Mouse (Mus musculus) hindbrain, postnatal 0 days (tissue): ENCODE results near the gene Btbd16. TPM values are rescaled to one million over a fixed set of nuclear protein-coding genes. Genes with fewer than 3 reads are reported as not detected.
A peak's percentile ranks its signal among the peaks of the same experiment; 100 is the strongest.

Source experiments
- ATAC-seq: fragments of 200-750 bp; cut with Nextera tagmentation; 2 replicates; pipeline ENCODE4 v1.8.0; 2017; ENCODE audit warnings: mild to moderate bottlenecking, moderate TSS enrichment, moderate library complexity
- DNase-seq: peaks from one replicate; pipeline ENCODE4 v3.0.0-alpha.2; 2015; ENCODE audit warnings: low spot score
- H3K27ac ChIP-seq: fragments of 300-500 bp; sonication (generic); 2 replicates; pipeline ENCODE4 v1.5.1; 2014; ENCODE audit warnings: mild to moderate bottlenecking
- H3K27me3 ChIP-seq: fragments of 300-500 bp; sonication (generic); 2 replicates; pipeline ENCODE4 v1.6.1; 2014; ENCODE audit warnings: low read length, mixed read lengths; ENCODE audit not compliant: insufficient read depth
- H3K36me3 ChIP-seq: fragments of 300-500 bp; sonication (generic); 2 replicates; pipeline ENCODE4 v1.6.1; 2014; ENCODE audit warnings: low read length, mixed read lengths; ENCODE audit not compliant: insufficient read depth
- H3K4me1 ChIP-seq: fragments of 300-500 bp; sonication (generic); 2 replicates; pipeline ENCODE4 v1.6.1; 2014; ENCODE audit warnings: antibody characterized with exemption, low read length, mixed read lengths; ENCODE audit not compliant: insufficient read depth
- H3K4me2 ChIP-seq: fragments of 300-500 bp; sonication (generic); 2 replicates; pipeline ENCODE4 v1.6.1; 2014; ENCODE audit warnings: low read depth, mild to moderate bottlenecking, low read length, moderate library complexity, mixed read lengths
- H3K4me3 ChIP-seq: fragments of 300-500 bp; sonication (generic); 2 replicates; pipeline ENCODE4 v1.5.1; 2014; ENCODE audit warnings: low read length
- H3K9ac ChIP-seq: fragments of 300-500 bp; sonication (generic); replicated peaks from 2 replicates; pipeline ENCODE4 v1.6.1; 2014; ENCODE audit warnings: mild to moderate bottlenecking, low read length, moderate library complexity, mixed read lengths
- H3K9me3 ChIP-seq: fragments of 300-500 bp; sonication (generic); 2 replicates; pipeline ENCODE4 v1.6.1; 2016; ENCODE audit warnings: low read length, mixed read lengths
- CTCF ChIP-seq: IDR thresholded peaks from 2 replicates; pipeline ENCODE4 v1.5.1; 2016; ENCODE audit warnings: antibody characterized with exemption, control low read depth, low read depth
- WGBS: fragments of 180-500 bp; shearing (Covaris S2); extraction: QIAGEN DNeasy Blood & Tissue Kit; methylation state at CpG from one replicate; pipeline ENCODE4 v1.1.7; 2014; 5-methylcytosine and 5-hydroxymethylcytosine counted together
- polyA plus RNA-seq: library from polyadenylated mRNA; unstranded; fragments of >200 nt; fragmentation: Nextera tagmentation; extraction: Ambion mirVana; gene quantifications from 2 replicates; pipeline ENCODE4 v1.2.1, GENCODE M21; 2015
- total RNA-seq: library from RNA; depleted of rRNA; stranded (reverse); fragments of >200 nt; gene quantifications from 2 replicates; pipeline ENCODE4 v1.2.3, GENCODE M21; 2014; rRNA removed

Btbd16 gene
- total and polyA plus RNA-seq, 2 experiments from 2014 or later = 0.18 TPM; not detected in 1

DNA sequence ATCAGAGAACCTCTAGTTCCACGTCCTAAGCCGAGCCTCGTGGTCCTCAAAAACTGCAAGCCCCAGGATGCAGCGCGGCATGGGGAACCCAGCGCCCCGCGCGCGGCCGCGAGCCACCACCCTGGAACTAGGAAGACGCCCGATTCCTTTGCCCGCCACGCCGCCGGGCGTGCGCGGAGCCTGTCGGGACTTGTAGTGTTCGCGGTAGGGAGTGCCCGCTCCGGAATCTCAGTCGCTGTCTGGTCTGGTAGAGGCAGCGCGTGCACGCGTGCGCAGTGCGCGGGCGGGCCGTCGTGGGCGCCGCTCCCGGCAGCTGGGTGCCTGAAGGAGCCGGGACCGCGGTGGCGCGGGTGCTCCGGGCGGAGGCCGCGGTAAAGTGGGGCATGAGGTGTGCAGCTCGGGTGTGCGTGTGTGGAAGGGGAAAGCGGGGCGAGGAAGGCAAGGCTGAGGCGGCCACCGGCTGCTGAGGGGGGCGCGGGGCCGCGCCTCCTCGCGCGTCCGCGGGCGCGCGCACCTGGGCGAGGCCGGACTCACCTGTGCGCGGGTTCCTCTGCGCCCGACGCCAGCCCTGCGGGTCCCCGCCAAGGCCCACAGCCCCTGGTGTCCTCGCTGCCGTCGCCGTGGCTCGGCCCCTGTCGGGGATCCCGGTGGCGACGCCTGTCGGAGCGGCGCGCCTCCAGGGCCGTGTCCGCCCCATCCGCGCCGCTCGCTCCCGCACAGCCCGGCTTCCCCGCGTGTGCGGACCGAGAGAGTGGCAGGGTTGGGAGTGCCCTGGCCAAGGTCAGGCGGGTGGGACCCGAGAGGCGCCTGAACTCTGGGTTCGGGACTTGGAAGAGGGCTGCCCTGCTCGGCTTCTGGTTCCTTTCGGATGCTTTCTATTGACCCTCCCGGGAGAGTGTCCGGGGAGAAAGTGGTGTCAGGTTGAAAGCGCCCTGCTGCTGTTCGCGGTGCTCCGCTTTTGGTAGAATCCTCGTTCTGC lies 92.0 kb downstream of the Btbd16 start, which contains the start of gene Plekha1:
Plekha1 (plus strand) TSS at position 144 of the 979 bp plus-strand sequence.
- Histone ChIP-seq H3K4me2 (peak within 1 kb of the TSS; percentile 70), H3K4me1 (peaks cover 6% of the 10 kb centered on the region), H3K9ac (peak within 1 kb of the TSS; percentile 92), H3K9me3 (no peaks in the 10 kb centered on the region), H3K36me3 (no peaks in the 10 kb centered on the region), H3K27me3 (no peaks in the 10 kb centered on the region), H3K4me3 (peak within 1 kb of the TSS; percentile 77), H3K27ac (peak within 1 kb of the TSS; percentile 88)
- ATAC-seq (peak; percentile 99), DNase-seq (peak; percentile 99)
- TF ChIP-seq CTCF = no peak
- WGBS = under 1% methylated on average over 108 of the region's 114 CpGs

DNA sequence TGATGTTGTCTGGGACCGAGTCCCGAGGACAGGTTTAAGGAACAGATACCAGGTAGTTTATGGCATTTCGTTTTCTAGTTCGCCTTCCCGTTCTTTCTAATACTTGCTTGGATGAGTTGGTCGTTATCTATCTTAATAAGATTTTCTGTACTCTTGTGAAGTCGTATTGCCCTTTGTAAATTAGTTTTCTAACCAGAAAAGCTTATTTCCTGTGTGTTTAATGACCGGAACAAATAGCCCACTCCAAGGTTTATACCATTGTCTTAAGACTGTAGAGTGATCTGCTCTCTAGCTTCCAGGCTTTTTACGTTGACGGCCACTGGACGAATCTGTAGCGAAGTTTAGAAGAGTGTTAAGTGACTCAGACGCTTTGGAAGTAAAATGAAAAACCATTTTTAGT lies 92.8 kb downstream of the Btbd16 start:
- ATAC-seq (no peak), DNase-seq (no peak)
- H3K4me3 ChIP-seq = peak overlapping the region; percentile 77
- peak overlapping the region; percentile 70 for H3K4me2 ChIP-seq
- no peaks in the 10 kb centered on the region for H3K27me3 ChIP-seq
- H3K27ac ChIP-seq = peak overlapping the region; percentile 88
- WGBS = 4% methylated on average over 13 of the region's 13 CpGs
- H3K9ac ChIP-seq = peak overlapping the region; percentile 92
- TF ChIP-seq CTCF = no peak
- no peaks in the 10 kb centered on the region for H3K36me3 ChIP-seq
- H3K4me1 ChIP-seq = peaks cover 4% of the 10 kb centered on the region; the same call in 1 of the 2 replicates
- no peaks in the 10 kb centered on the region for H3K9me3 ChIP-seq

DNA sequence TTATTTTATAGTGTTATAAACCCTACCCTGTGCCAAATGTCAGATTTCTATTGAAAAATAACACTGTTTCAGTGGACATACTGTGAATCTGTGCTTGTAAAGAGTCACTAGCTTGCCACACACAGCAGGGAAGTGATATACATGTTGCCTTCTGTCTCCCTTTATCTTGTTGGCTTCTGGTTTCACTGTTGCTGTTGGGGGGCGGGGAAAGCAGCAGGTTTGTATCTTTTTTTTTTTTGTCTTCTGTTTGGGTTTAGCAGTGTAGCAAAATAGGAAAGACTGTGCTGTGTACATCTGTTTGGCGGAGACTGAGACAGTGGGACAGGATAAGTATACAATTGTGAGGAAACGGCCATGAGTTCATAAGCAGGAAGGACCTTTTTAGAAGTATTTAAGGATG lies 93.4 kb downstream of the Btbd16 start:
- Histone ChIP-seq H3K4me1 (peaks cover 4% of the 10 kb centered on the region; the same call in 1 of the 2 replicates), H3K9me3 (no peaks in the 10 kb centered on the region), H3K36me3 (no peaks in the 10 kb centered on the region), H3K4me2 (peak overlapping the region; percentile 70), H3K4me3 (peak overlapping the region; percentile 77), H3K27ac (no peak overlapping the region), H3K27me3 (no peaks in the 10 kb centered on the region), H3K9ac (no peak overlapping the region; the same call in 1 of the 2 replicates)
- DNase-seq = no peak
- no peak for TF ChIP-seq CTCF
- ATAC-seq = no peak
- 56% methylated on average over 3 of the region's 3 CpGs for WGBS

Other genes starting within 250 kb of the Btbd16 start
- gene Nsmce4a, start 201.0 kb upstream of the Btbd16 start, total RNA-seq = 32.2 and 42.0 TPM in 2 replicates
- gene Nsmce4a, start 201.0 kb upstream of the Btbd16 start, polyA plus RNA-seq = 82.3 and 91.3 TPM in 2 replicates
- gene Tacc2, start 196.6 kb upstream of the Btbd16 start, total RNA-seq = 37.9 and 38.4 TPM in 2 replicates
- 46.0 and 51.8 TPM in 2 replicates for gene Tacc2, start 196.6 kb upstream of the Btbd16 start, polyA plus RNA-seq
- 72.6 and 79.8 TPM in 2 replicates for gene Plekha1, start 91.7 kb downstream of the Btbd16 start, total RNA-seq
- gene Plekha1, start 91.7 kb downstream of the Btbd16 start, polyA plus RNA-seq = 44.2 and 50.0 TPM in 2 replicates
- gene Htra1, start 162.0 kb downstream of the Btbd16 start, total RNA-seq = 58.0 and 58.7 TPM in 2 replicates
- gene Htra1, start 162.0 kb downstream of the Btbd16 start, polyA plus RNA-seq = 49.4 and 55.0 TPM in 2 replicates